Mouse (Mus musculus) neural tube, embryonic 11.5 days (tissue): ENCODE data around the gene Trim46. TPM values are rescaled to one million over a fixed set of nuclear protein-coding genes. Genes with fewer than 3 reads are reported as not detected.

Experiments used
- ATAC-seq: fragments of 200-750 bp; cut with Nextera tagmentation; 2 replicates; pipeline ENCODE4 v1.8.0; 2017; ENCODE audit warnings: moderate number of reproducible peaks, mild to moderate bottlenecking, moderate TSS enrichment, moderate library complexity; ENCODE audit not compliant: insufficient read depth, low FRiP score, low TSS enrichment
- DNase-seq: peaks from one replicate; pipeline ENCODE4 v3.0.0-alpha.2; 2015; ENCODE audit warnings: low spot score
- H3K27ac ChIP-seq: fragments of 300-500 bp; sonication (generic); 2 replicates; pipeline ENCODE4 v1.5.1; 2014; ENCODE audit warnings: low read depth, mild to moderate bottlenecking, low read length
- H3K27me3 ChIP-seq: fragments of 300-500 bp; sonication (generic); 2 replicates; pipeline ENCODE4 v1.6.1; 2014; ENCODE audit warnings: mild to moderate bottlenecking, low read length, mixed read lengths; ENCODE audit not compliant: control insufficient read depth, insufficient read depth
- H3K36me3 ChIP-seq: fragments of 300-500 bp; sonication (generic); 2 replicates; pipeline ENCODE4 v1.6.1; 2014; ENCODE audit warnings: mild to moderate bottlenecking, low read length, moderate library complexity, mixed read lengths; ENCODE audit not compliant: control insufficient read depth, insufficient read depth
- H3K4me1 ChIP-seq: fragments of 300-500 bp; sonication (generic); 2 replicates; pipeline ENCODE4 v1.6.1; 2014; ENCODE audit warnings: low read length, mixed read lengths; ENCODE audit not compliant: control insufficient read depth, insufficient read depth
- H3K4me2 ChIP-seq: fragments of 300-500 bp; sonication (generic); 2 replicates; pipeline ENCODE4 v1.6.1; 2014; ENCODE audit warnings: low read depth, mild to moderate bottlenecking, moderate library complexity
- H3K4me3 ChIP-seq: fragments of 300-500 bp; sonication (generic); 2 replicates; pipeline ENCODE4 v1.5.1; 2014; ENCODE audit warnings: low read depth, low read length
- H3K9ac ChIP-seq: fragments of 300-500 bp; sonication (generic); 2 replicates; pipeline ENCODE4 v1.6.1; 2014; ENCODE audit warnings: mild to moderate bottlenecking, low read length
- H3K9me3 ChIP-seq: fragments of 300-500 bp; sonication (generic); 2 replicates; pipeline ENCODE4 v1.6.1; 2016; ENCODE audit warnings: low read length; ENCODE audit not compliant: control insufficient read depth
- WGBS: fragments of 180-500 bp; shearing (Covaris S2); extraction: QIAGEN DNeasy Blood & Tissue Kit; methylation state at CpG from one replicate; pipeline ENCODE4 v1.1.7; 2014; 5-methylcytosine and 5-hydroxymethylcytosine counted together
- polyA plus RNA-seq: library from polyadenylated mRNA; unstranded; fragments of >200 nt; fragmentation: Nextera tagmentation; extraction: Ambion mirVana; gene quantifications from 2 replicates; pipeline ENCODE4 v1.2.1, GENCODE M21; 2014

Trim46 gene
- polyA plus RNA-seq, 1 experiment from 2014 or later = 12.8 TPM

DNA sequence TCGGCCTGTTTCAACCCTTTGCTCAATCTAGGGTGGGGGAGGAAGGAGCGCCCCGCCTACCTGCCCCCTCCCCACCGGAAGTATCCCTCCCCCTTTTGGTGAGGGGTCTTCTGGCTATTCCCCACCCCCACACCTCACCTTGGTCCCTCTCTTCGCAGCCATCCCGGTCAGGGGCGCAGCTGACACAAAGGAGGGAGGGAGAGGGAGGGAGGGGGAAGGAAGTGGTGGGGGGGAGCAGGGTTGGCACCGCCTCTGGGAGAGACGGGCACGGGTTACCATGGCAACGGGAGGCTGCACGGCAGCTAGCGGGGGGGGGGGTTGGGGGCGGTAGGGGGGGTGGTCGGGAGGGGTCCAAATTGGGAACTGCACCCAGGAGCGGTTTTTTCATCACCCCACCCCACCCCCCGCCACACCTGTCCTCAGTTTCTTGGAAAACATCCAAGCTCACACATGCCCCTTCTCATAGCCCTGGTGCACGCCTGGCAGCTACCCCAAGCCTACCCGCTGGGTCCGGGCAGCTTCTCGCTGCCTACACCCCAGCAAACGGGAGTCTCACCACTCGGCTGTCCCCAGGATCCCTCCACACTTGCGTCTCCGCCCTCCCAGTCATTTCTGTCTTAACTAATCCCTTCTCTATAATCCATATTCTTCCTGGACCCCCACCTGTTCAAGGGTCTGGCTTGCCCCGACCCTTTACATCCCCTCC is 974 bp downstream of the Trim46 start:
- Histone ChIP-seq H3K36me3 (0 out of 2 replicates have a peak, but pooled peaks cover 3% of the 10 kb centered on the region), H3K27me3 (no peaks in the 10 kb centered on the region), H3K27ac (peak overlapping the region; percentile 62), H3K9ac (peak overlapping the region; percentile 54), H3K4me2 (peak overlapping the region; percentile 86), H3K4me3 (peak overlapping the region; percentile 70), H3K9me3 (no peaks in the 10 kb centered on the region), H3K4me1 (peaks cover 23% of the 10 kb centered on the region)
- 1% methylated on average over 21 of the region's 26 CpGs for WGBS
- ATAC-seq (peak; percentile 51), DNase-seq (peak; percentile 74)

DNA sequence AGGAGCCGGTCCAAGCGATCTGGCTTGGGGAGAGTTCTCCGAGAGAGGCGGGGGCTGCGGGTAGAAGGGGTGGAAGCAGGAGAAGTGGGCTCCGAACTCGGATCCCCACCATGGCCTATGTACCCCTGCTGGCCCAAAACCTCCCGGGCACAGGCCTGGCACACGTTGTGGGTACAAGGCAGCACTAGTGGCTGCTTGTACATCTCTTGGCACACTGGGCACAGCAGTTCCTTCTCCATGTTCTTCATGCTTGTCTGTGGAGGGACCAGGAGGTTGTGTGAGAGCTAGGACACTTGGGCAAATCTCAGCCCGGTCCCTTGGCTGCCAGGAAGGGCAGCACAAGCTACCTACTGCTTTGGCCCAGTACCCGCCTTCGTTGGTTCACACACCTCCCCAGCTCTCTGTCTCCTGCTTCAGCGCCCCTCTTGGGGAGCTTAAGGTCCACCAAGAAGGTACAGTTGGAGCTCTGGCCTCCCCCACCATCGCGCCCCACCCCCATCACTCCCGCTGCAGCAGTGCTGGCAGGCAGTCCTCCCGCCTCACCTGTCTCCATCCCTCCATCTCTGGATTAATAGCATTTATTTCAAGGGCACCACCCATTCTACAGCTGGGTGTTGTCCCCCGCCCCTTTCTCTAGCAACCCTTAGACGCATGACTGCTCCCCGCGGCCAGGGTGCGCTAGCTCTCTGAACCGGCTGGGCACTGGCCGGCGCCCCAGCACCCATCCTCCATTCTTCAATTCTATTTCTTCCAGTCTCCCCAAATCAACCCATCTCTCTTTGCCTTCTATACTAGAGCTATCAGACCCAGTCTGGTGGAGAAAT is 1.7 kb downstream of the Trim46 start:
- DNase-seq = no peak
- Histone ChIP-seq H3K36me3 (0 out of 2 replicates have a peak, but pooled peaks cover 3% of the 10 kb centered on the region), H3K27ac (peak overlapping the region; percentile 62; the same call in 1 of the 2 replicates), H3K4me3 (peak overlapping the region; percentile 70), H3K4me1 (peaks cover 23% of the 10 kb centered on the region), H3K9ac (peak overlapping the region; percentile 54), H3K4me2 (peak overlapping the region; percentile 86), H3K27me3 (no peaks in the 10 kb centered on the region), H3K9me3 (no peaks in the 10 kb centered on the region)
- peak; percentile 31; the same call in 1 of the 2 replicates for ATAC-seq
- WGBS = 13% methylated on average over 25 of the region's 25 CpGs

DNA sequence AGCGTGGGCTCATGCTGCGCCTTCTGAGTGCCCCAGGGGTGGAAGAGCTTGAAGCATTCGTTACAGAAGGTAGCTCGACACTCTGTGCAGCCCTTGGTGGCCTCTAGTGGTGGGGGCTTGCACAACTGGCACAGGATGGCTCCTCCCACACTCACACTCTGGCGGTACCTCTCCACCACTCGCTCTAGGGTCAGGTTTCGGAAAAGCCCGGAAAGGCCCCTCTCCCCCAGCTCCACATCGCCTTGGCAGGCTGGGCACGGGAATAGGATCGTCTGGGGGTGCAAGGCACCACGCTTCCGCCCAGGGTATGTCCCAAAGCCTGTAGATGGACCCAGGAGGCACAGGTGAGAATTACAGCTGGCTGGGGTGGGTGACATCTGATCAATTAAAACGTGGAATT is 2.5 kb downstream of the Trim46 start:
- WGBS = 11% methylated on average over 14 of the region's 14 CpGs
- peaks cover 3% of the 10 kb centered on the region; the same call in 1 of the 2 replicates for H3K36me3 ChIP-seq
- no peaks in the 10 kb centered on the region for H3K27me3 ChIP-seq
- peak overlapping the region; percentile 70; the same call in 1 of the 2 replicates for H3K4me3 ChIP-seq
- no peak overlapping the region for H3K9ac ChIP-seq
- H3K4me2 ChIP-seq = peak overlapping the region; percentile 86
- peak overlapping the region; percentile 62; the same call in 1 of the 2 replicates for H3K27ac ChIP-seq
- no peak for ATAC-seq
- H3K4me1 ChIP-seq = peaks cover 23% of the 10 kb centered on the region
- DNase-seq = peak; percentile 61
- H3K9me3 ChIP-seq = no peaks in the 10 kb centered on the region

DNA sequence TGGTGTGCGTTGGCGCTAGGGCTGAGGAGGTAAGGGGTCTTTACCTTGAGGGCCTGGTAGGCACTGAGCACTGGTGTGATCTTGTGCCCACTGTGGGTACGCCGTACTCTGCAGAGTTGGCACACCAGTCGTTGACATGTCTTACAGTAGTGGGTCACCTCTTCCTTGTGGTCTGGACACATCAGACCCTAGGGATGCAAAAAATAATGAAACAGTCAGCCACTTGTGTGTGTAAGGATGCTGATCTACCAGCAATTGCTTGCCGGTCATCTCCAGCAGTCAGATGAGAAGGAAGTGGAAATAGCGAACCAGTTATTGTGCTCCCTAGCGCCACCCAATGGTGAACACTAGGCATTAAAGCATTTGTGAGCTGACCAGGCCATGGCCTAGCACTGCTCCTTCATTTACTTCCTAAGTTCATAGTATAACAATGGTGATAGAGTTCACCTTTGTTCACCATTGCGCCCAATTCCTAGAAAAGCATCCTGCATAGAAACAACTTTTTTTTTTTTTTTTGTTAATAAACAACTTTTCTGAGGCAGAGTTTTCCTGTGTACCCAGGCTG is 3.7 kb downstream of the Trim46 start:
- no peak for ATAC-seq
- WGBS = 74% methylated on average over 9 of the region's 9 CpGs
- Histone ChIP-seq H3K9me3 (no peaks in the 10 kb centered on the region), H3K36me3 (no peaks in the 10 kb centered on the region; the same call in 1 of the 2 replicates), H3K4me1 (peaks cover 23% of the 10 kb centered on the region), H3K4me2 (no peak overlapping the region), H3K27me3 (no peaks in the 10 kb centered on the region), H3K9ac (no peak overlapping the region), H3K4me3 (no peak overlapping the region), H3K27ac (no peak overlapping the region)
- DNase-seq = no peak

DNA sequence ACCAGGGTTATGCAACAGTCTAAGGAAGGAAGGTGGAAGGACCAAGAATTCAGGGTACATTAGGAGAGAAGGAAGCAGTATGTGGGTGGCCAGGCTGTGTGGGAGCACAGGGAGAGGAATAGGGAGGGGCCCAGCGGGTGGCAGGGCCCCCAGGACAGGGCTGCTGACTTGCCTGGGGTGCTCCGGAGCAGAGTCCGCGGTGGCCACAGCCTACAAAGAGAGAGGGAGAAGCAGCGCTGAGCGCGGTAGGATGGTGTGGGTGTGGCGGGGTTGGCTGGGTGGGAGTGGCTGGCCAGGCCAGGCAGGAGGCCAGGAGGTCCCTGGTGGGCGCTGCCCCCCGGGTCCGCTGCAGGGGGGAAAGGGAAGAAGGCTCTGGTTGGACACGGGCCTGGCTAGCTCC is 7.6 kb downstream of the Trim46 start:
- H3K27ac ChIP-seq = no peak overlapping the region
- H3K27me3 ChIP-seq = no peaks in the 10 kb centered on the region
- DNase-seq (no peak), ATAC-seq (no peak)
- WGBS = 65% methylated on average over 6 of the region's 12 CpGs
- peaks cover 3% of the 10 kb centered on the region for H3K4me1 ChIP-seq
- no peak overlapping the region for H3K4me2 ChIP-seq
- H3K9ac ChIP-seq = no peak overlapping the region
- no peaks in the 10 kb centered on the region for H3K9me3 ChIP-seq
- no peak overlapping the region for H3K4me3 ChIP-seq
- H3K36me3 ChIP-seq = no peaks in the 10 kb centered on the region; the same call in none of the 2 replicates

- H3K4me2 ChIP-seq = no peak overlapping the region
- no peak overlapping the region for H3K9ac ChIP-seq
- H3K4me1 ChIP-seq = no peaks in the 10 kb centered on the region
- ATAC-seq = no peak
- H3K4me3 ChIP-seq = no peak overlapping the region
- DNase-seq = no peak
- no peaks in the 10 kb centered on the region for H3K9me3 ChIP-seq
- H3K27ac ChIP-seq = no peak overlapping the region
- H3K36me3 ChIP-seq = no peaks in the 10 kb centered on the region; the same call in none of the 2 replicates
- no peaks in the 10 kb centered on the region for H3K27me3 ChIP-seq
- WGBS = 93% methylated on average over 21 of the region's 21 CpGs
Observed at GRCm38 (mm10) chr3:89237682-89238081, 8.4 kb downstream of the Trim46 start.

DNA sequence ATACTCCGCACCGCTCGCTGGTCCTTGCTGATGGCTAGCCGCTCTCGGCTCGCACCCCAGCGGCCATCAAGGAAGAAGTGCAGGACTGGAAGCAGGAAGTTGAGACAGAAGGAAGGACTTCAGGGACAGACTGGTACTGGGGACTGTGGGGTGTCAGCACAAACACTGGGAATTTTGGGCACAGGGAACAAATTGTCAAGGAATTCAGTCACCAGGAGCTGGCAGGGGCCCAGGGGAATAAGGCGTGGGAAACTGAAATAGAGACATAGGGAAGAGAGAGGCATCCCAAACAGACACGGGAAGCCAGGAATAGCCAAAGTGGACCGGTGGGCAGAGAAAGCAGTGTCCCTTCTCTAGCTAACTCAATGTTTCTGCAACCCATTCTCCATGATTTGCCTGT is 9.6 kb downstream of the Trim46 start:
- H3K27ac ChIP-seq = no peak overlapping the region
- H3K27me3 ChIP-seq = no peaks in the 10 kb centered on the region
- WGBS = 93% methylated on average over 10 of the region's 10 CpGs
- no peaks in the 10 kb centered on the region; the same call in none of the 2 replicates for H3K36me3 ChIP-seq
- H3K9ac ChIP-seq = no peak overlapping the region
- no peak for ATAC-seq
- no peaks in the 10 kb centered on the region for H3K4me1 ChIP-seq
- DNase-seq = no peak
- H3K9me3 ChIP-seq = no peaks in the 10 kb centered on the region
- H3K4me3 ChIP-seq = no peak overlapping the region
- no peak overlapping the region for H3K4me2 ChIP-seq

GRCm38 (mm10) chr3:89233562-89234110 is 12.5 kb downstream of the Trim46 start:
- H3K36me3 ChIP-seq = no peaks in the 10 kb centered on the region; the same call in 1 of the 2 replicates
- no peak for ATAC-seq
- no peak overlapping the region for H3K9ac ChIP-seq
- H3K9me3 ChIP-seq = no peaks in the 10 kb centered on the region
- H3K4me2 ChIP-seq = no peak overlapping the region
- H3K27ac ChIP-seq = no peak overlapping the region
- no peak for DNase-seq
- no peaks in the 10 kb centered on the region for H3K4me1 ChIP-seq
- H3K4me3 ChIP-seq = no peak overlapping the region
- 90% methylated on average over 14 of the region's 14 CpGs for WGBS
- no peaks in the 10 kb centered on the region for H3K27me3 ChIP-seq
